Mouse (Mus musculus) kidney, adult 2 months (tissue): ENCODE data around the gene Stx4a. TPM values are rescaled to one million over a fixed set of nuclear protein-coding genes. Genes with fewer than 3 reads are reported as not detected.

Source experiments
- DNase-seq: peaks from one replicate; pipeline ENCODE4 v3.0.0; 2021
- H3K27ac ChIP-seq: fragments of 200-500 bp; 2 replicates; pipeline ENCODE4 v1.5.1; 2012; ENCODE audit warnings: low read depth, low read length, control low read depth, inconsistent platforms; ENCODE audit not compliant: insufficient read depth
- H3K27me3 ChIP-seq: fragments of 200-500 bp; replicated peaks from 2 replicates; pipeline ENCODE4 v1.6.1; 2012; ENCODE audit warnings: mild to moderate bottlenecking, moderate library complexity, low read length, inconsistent platforms; ENCODE audit not compliant: control insufficient read depth, insufficient read depth
- H3K36me3 ChIP-seq: fragments of 200-500 bp; 2 replicates; pipeline ENCODE4 v1.6.1; 2012; ENCODE audit warnings: mild to moderate bottlenecking, moderate library complexity, low read length, inconsistent platforms; ENCODE audit not compliant: control insufficient read depth, insufficient read depth
- H3K4me1 ChIP-seq: fragments of 200-500 bp; 2 replicates; pipeline ENCODE4 v1.6.1; 2011; ENCODE audit warnings: low read length; ENCODE audit not compliant: control insufficient read depth, insufficient read depth
- H3K4me3 ChIP-seq: fragments of 200-500 bp; 2 replicates; pipeline ENCODE4 v1.5.1; 2011; ENCODE audit warnings: mild to moderate bottlenecking, low read depth, low read length, control low read depth; ENCODE audit not compliant: insufficient read depth
- CTCF ChIP-seq: fragments of 200-500 bp; conservative IDR thresholded peaks from 2 replicates; pipeline ENCODE4 v1.5.1; 2011; ENCODE audit warnings: low read depth, mild to moderate bottlenecking, control low read depth, low read length, moderate library complexity, mixed read lengths; ENCODE audit not compliant: insufficient read depth, insufficient read length
- POLR2A ChIP-seq: fragments of 200-500 bp; IDR thresholded peaks from one replicate; pipeline ENCODE4 v1.6.1; 2011; ENCODE audit warnings: low read depth, low read length, control low read depth
- WGBS: fragments of 180-500 bp; shearing (Covaris S2); methylation state at CpG from one replicate; pipeline ENCODE4 v1.1.7; 2018; 5-methylcytosine and 5-hydroxymethylcytosine counted together
- polyA plus RNA-seq: library from polyadenylated mRNA; depleted of rRNA; stranded (reverse); fragments of >200 nt; gene quantifications from 2 replicates; pipeline ENCODE4 v1.2.3, GENCODE M21; 2012

The Stx4a gene
- polyA plus RNA-seq, 1 experiment: 66.5 TPM

DNA sequence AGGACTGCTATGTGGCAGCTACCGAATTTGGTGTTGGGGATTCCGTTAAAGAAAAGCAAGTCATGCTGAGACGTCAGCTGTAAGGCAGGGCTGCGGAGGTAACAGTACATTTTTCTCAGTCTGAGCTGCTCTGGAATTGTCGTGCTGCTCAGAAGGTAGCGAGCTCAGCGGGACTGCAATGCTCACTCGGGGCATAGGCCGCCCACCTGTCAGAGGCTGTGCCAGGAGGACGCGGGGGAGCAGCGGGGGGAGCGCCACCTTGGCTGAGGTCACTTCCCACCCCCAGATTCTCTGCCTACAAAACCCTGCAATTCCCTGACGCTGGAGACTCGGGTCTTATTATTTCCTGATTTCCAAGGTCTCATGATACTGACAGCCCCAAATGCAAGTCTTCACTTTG lies 16.8 kb downstream of the Stx4a start:
- Histone ChIP-seq H3K27me3 (no peaks in the 10 kb centered on the region), H3K27ac (peak overlapping the region; percentile 94), H3K4me3 (peak overlapping the region; percentile 89), H3K36me3 (no peaks in the 10 kb centered on the region), H3K4me1 (peaks cover 4% of the 10 kb centered on the region; the same call in 1 of the 2 replicates)
- no peak for DNase-seq
- WGBS: 2% methylated on average over 15 of the region's 15 CpGs
- TF ChIP-seq POLR2A (no peak), CTCF (no peak)

DNA sequence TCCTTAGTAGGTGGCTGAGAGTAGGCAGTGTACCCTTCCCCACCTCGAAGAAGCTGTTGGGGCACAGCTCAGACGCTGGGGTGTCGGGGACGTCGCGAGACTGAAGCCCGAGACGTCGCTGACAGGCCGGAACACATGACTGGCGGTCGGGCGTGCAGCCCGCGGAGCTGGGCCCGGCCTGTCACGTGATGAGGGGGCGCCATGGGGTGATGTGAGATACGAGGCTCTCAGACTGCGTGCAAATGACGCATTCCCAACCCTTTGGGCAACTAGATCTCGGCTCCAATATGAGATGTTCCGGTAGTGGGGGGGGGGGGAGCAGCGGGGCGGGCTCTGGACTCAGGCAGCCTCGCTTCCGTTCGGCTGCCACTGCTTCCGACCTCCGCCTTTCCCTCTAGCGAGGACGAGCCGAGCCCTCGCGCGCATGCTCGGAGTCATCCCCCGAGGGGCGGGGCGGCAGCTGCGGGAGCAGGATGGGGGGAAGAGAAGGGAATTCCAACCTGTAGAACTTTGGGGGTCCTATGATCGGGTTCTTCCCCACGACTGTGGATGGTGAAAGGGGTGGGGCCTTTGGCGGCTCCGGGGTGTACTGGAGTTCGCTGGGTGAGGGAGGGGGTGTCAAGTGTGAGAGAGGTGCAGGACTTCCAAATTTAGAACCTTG lies 17.4 kb downstream of the Stx4a start:
- DNase-seq: peak; percentile 96
- TF ChIP-seq CTCF (no peak), POLR2A (peak; percentile 46)
- peak overlapping the region; percentile 89 for H3K4me3 ChIP-seq
- peaks cover 4% of the 10 kb centered on the region; the same call in 1 of the 2 replicates for H3K4me1 ChIP-seq
- no peaks in the 10 kb centered on the region for H3K27me3 ChIP-seq
- peak overlapping the region; percentile 94 for H3K27ac ChIP-seq
- no peaks in the 10 kb centered on the region for H3K36me3 ChIP-seq
- under 1% methylated on average over 46 of the region's 46 CpGs for WGBS

DNA sequence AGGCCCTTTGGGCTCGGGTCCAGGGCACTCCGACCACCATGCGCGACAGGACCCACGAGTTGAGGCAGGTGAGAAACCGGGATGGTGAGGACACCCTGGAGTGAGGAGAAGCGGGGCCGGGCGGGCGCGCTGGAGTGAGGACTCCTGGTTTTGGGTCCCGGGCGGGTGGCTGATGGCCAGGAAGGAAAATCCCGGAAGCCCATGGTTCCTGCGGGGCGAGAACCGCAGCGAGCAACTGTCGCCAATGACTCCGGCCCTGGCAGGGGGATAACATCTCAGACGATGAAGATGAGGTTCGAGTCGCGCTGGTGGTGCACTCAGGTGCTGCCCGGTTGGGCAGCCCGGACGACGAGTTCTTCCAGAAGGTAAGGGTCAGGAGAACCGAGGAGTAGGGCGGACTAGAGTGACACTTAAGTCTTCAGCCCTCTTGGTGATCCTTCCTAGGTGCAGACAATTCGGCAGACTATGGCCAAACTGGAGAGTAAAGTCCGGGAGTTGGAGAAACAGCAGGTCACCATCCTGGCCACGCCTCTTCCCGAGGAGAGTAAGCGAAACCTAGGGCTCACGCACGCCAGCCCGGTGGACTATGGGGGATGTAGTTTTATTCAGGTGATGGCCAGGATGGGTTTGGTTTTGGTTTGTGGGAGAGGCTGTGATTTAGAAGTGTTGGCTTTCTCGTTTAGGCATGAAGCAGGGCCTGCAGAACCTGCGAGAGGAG lies 18.1 kb downstream of the Stx4a start:
- Histone ChIP-seq H3K4me1 (peaks cover 4% of the 10 kb centered on the region; the same call in 1 of the 2 replicates), H3K36me3 (no peaks in the 10 kb centered on the region), H3K4me3 (peak overlapping the region; percentile 89), H3K27me3 (no peaks in the 10 kb centered on the region), H3K27ac (peak overlapping the region; percentile 94)
- TF ChIP-seq POLR2A: peak; percentile 78
- no peak for TF ChIP-seq CTCF
- WGBS: under 1% methylated on average over 40 of the region's 40 CpGs
- peak; percentile 93 for DNase-seq

DNA sequence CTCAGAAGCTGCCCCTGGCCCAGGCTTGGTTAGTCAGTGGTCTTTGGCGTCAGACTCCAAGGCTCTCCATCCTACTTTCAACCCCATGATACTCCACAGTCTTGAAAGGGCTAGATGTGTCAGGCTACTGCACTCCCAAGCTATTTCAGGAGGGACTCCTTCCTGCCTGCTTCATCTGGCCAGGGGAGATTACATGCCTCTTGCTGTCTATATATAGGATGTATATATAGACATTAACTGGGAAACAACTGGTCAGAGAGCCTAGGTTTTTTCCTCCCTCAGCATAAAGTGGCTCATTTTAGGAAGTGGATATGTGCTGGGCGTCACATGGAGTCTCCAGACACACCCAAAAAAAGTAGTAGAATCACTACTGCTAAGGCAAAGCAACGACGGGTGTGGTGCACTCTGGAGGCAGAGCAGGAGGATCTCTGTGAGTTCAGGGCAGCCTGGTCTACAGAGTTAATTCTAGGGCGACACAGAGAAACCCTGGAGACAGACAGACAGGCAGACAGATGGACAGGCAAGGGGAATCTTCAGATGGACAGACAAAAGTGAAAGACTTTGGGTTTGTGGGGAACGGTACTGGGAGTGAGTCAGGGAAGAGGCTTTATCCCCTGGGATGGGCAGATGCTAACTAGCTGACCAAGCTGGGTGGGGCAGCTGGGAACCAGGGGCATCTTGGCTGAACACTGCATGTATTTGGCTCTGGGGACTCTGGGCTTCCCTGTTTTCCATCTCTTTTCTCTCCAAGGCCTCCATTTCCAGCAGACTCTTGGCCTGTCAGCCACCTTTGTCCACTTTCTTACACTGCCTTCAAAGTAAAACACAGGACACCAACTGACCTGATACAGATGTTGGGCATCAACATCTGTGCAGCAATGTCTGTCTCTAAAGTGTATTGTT lies 26.1 kb downstream of the Stx4a start:
- Histone ChIP-seq H3K27me3 (no peaks in the 10 kb centered on the region), H3K4me3 (no peak overlapping the region)
- DNase-seq: no peak

DNA sequence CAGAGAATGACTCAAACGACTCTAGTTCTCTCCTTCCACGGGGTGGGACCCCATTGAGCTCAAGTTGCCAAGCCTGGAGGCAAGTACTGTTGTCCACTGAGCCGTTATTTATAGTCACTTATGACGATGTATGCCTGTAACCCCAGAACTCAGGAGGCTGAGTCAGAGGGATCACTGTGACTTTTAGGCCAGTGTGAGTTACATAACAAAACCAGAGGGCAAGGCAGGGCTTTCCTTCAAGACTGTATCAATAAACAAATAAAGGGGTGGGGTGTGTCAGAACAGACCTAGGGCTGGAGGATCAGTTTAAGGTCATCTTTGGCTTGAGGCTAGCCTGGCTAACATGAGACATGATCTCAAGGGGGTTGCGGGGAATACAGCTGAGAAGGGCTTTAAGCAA lies 26.8 kb downstream of the Stx4a start:
- H3K4me3 ChIP-seq: no peak overlapping the region
- H3K27me3 ChIP-seq: no peaks in the 10 kb centered on the region
- no peaks in the 10 kb centered on the region for H3K36me3 ChIP-seq
- H3K27ac ChIP-seq: no peak overlapping the region
- TF ChIP-seq POLR2A: no peak
- TF ChIP-seq CTCF: no peak
- H3K4me1 ChIP-seq: no peaks in the 10 kb centered on the region
- no peak for DNase-seq
- 39% methylated on average over 5 of the region's 5 CpGs for WGBS

More for the DNA sequence above, 26.1 kb downstream of the Stx4a start:
- Histone ChIP-seq H3K36me3 (no peaks in the 10 kb centered on the region), H3K27ac (no peak overlapping the region), H3K4me1 (no peaks in the 10 kb centered on the region)
- WGBS: 86% methylated on average over 6 of the region's 6 CpGs
- TF ChIP-seq CTCF: no peak

DNA sequence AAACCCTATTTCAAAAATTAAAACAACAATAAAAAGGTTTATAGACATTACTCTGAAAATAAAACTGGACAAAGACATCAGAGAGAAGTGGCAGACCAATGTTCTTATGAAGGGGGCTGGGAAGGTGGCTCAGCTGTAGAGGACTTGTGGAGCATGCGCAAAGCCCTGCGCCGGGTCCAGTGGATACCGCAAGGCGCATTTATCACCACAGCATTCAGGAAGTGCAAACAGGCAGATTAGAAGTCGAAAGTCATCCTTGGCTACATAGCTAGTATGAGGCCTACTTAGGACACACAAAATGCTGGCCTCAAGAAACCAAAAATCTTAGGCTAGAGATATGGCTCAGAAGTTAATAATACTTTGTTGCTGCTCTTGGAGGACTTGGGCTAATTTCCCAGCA lies 34.2 kb downstream of the Stx4a start:
- WGBS: 88% methylated on average over 6 of the region's 6 CpGs
- H3K4me1 ChIP-seq: no peaks in the 10 kb centered on the region
- no peaks in the 10 kb centered on the region for H3K27me3 ChIP-seq

DNA sequence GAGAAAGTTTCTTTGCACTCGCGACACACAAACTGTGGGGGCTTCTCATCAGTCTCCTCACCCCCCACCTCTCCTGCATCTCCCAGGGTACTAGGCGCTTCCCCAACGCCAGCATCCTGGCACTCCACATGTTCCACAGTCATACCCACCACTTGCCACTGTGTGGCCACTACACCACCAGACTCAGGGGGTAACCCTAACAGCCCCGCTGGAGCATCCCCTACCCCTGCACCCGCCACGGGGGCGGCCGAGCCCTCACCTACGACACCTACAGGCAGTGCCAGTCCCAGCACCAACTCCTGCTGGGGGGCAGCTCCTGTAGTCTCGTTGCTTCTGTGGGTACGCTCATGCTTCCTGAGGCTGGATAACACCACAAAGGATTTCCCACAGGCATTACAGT lies 42.3 kb downstream of the Stx4a start:
- TF ChIP-seq CTCF (no peak), POLR2A (no peak)
- Histone ChIP-seq H3K4me1 (no peaks in the 10 kb centered on the region), H3K4me3 (no peak overlapping the region), H3K36me3 (no peaks in the 10 kb centered on the region), H3K27me3 (no peaks in the 10 kb centered on the region), H3K27ac (no peak overlapping the region)
- DNase-seq: no peak
- WGBS: 95% methylated on average over 12 of the region's 12 CpGs

More for the DNA sequence above, 34.2 kb downstream of the Stx4a start:
- TF ChIP-seq CTCF (no peak), POLR2A (no peak)
- no peak overlapping the region for H3K4me3 ChIP-seq
- no peaks in the 10 kb centered on the region for H3K36me3 ChIP-seq
- H3K27ac ChIP-seq: no peak overlapping the region
- no peak for DNase-seq
